Mouse (Mus musculus) cerebellum, postnatal 25 days (tissue): ENCODE results near the gene Zfp84.
A peak's percentile ranks its signal among the peaks of the same experiment; 100 is the strongest.
"Not testable (repeated sequence)": the region's sequence is repeated elsewhere in the genome, so short reads cannot be mapped to it uniquely, and the experiment has no call there.

Experiments used
- DNase-seq, 2 experiments: peaks; one replicate each; pipeline ENCODE4 v3.0.0; 2021; ENCODE audit warnings: mixed read lengths in 2 of 2

The Zfp84 gene

GRCm38 (mm10) chr7:29768090-29768900 is at the start of gene Zfp84:
Zfp84 (plus strand) TSS chr7:29768552.
- peak; percentile 85 to 86 for DNase-seq

- DNase-seq: not testable (repeated sequence)
Measured at GRCm38 (mm10) chr7:29725461-29726142, 42.8 kb upstream of the Zfp84 start.

DNA sequence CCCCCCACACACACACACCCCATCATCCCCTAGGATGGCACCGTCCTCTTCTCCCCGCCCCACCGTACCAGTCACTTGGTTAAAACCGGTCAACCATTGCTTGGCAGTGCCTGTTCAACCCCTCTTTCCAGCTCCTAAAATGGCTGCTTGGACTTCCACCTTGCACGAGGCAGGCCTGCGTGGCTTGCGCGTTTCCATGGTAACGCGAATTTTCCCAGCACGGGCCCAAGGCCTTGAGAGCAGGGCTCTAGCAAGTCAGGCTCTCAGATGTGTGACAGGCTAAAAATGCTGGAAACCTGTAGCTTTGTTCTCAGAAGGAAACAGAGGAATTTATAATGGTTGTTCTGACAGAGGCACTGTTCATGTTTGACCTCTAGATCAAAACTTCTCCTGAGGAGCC is 41.5 kb upstream of the Zfp84 start, which contains the start of gene Catsperg2:
Gene Catsperg2 (minus strand): TSS at position 173 of the 400 bp plus-strand sequence.
- DNase-seq: not testable (repeated sequence)

GRCm38 (mm10) chr7:29728055-29728454 is 40.3 kb upstream of the Zfp84 start:
- DNase-seq: no peak

DNA sequence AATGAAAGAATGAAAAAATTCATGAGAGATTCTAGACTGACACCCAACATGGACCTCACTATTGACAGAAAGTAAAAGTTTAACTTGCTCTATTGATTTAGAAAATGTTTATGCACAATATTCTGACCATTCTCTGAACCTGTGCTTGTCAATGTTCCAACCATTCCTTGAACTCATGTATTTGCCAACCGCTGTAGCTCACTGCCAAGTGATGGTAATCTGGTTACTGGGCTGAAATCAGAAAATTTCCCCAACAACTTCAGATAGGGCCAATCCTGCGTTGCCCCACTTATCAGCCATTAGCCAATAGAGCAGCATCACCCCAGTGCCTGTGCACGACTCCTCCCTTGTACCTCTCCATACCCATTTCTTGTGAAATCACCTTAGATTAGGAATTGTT is 26.1 kb upstream of the Zfp84 start:
- DNase-seq: no peak

GRCm38 (mm10) chr7:29760476-29760875 is 7.9 kb upstream of the Zfp84 start:
- DNase-seq: no peak

- DNase-seq: no peak
Measured at GRCm38 (mm10) chr7:29764702-29765101, 3.6 kb upstream of the Zfp84 start.

GRCm38 (mm10) chr7:29767058-29767686 is 1.2 kb upstream of the Zfp84 start:
- DNase-seq: peak; percentile 87 to 90

DNA sequence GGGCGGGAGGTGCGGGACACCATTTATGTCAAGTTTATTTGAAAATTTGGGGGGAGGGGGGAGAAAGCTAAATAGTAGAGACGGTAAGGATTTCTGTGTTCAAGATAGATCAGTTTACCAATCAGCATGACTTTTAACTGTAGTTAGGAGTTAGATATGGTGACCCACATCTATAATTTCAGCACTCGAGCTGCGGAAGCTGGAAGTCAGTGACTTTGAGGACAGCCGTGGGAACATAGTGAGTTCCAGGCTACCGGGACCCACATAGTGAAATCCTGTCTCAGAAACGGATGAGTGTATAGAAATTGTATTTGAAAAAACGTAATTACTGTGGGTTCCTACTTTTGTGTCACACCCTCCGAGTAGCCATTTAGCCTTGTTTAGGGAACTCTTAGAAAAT is 628 bp downstream of the Zfp84 start:
- no peak for DNase-seq

DNA sequence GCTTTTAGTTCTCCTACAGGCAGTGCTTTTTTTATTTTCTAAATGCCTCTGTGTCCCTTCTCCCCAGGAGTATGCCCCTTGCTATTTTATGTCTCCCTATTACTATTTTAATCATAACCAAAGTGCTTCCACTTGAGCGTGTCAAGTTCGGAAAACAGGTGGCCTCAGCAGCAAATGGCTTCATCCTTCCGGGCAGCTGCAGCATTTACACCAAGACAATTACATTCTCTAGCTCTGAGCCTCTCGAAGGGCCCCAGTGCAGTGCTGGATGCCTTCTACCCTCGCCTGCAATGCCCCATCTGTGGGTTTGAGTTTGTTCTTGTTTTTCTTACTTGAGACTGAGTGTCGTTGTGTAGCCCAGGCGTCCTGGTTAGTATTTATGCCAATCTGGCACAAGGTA is 5.2 kb downstream of the Zfp84 start:
- DNase-seq: no peak

DNA sequence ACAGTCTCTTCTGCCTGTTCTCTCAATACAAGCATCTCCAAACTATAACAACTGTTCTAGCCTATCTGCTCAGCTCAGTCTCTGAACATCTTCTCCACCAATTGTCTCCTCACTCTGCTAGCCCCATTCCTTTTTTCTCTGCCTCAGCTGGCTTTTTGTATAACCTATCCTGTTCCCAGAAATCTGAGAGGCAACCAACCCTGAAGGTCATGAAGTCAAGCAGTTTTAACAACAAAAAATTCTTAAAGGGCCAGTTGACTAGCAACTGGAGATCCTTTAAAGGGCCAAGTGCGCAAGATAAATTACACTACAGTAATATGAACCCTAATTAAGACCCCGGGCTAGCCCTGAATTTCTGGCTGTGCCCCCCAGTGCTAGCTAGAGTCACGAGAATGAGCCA is 6.0 kb downstream of the Zfp84 start:
- DNase-seq: no peak

DNA sequence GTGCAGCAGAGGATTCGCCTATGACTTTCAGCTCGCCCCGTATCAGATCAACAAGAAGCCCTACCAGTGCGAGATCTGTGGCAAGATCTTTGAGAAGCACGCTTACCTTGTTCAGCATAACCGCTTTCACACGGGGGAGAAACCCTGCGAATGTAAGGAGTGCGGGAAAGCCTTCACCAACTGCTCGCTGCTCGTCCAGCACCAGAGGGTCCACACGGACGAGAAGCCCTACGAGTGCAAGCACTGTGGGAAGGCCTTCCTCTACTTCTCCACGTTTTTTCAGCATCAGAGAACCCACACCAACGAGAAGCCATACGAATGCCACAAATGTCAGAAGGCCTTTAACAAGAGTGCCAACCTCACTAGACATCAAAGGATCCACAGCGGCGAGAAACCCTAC is 8.2 kb downstream of the Zfp84 start:
- no peak for DNase-seq

DNA sequence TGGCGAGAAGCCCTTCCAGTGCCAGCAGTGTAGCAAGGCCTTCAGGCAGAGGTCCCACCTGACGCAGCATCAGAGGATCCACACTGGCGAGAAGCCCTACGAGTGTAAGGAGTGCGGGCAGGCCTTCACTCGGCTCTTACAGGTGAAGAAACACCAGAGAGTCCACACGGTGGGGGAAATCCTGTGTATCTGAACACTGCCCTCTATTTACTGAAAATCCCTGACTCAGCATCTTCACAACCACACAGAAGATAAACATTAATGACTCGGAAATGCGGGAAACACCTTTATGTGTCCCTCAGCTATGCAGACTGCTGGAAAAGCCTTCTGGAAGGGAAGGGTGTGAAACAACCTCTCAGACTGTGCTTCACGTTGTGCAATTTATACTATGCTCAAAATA is 9.0 kb downstream of the Zfp84 start:
- no peak for DNase-seq

DNA sequence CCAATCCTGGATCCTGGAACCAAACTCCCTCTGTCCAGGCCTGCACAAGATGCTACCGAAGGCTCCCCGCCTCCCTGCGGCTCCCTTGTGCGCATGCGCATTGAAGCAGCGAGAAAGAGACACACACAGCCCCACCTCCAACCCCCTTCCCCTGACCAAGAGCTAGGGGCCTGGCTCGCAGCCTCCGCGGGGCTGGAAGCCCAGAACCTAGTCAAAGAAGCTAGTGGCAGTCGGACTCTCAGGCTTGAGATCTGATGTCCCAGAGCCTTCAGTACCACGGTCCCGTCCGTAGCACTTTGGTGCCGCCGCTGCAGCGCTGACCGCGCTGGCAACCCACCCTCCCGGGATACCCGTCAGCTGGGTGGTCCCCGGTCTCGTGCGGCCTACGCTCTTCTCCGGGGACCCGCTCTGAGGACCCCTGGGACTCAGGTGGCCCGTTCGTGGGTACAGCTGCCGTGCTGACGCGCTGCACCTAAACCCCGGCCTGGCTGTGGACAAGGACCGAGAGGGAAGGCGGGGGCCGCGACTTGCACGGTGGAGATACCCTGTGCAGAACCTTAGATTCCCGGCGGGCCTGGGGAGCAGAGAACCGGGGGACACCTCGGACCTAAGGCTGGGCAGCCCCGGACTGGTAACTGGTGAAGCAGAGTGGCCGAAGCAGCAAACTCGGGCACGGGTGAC is 15.7 kb downstream of the Zfp84 start, which contains the start of gene Zfp30:
Gene Zfp30 (plus strand): TSS at position 128 of the 681 bp plus-strand sequence.
- DNase-seq: peak; percentile 90 to 93

DNA sequence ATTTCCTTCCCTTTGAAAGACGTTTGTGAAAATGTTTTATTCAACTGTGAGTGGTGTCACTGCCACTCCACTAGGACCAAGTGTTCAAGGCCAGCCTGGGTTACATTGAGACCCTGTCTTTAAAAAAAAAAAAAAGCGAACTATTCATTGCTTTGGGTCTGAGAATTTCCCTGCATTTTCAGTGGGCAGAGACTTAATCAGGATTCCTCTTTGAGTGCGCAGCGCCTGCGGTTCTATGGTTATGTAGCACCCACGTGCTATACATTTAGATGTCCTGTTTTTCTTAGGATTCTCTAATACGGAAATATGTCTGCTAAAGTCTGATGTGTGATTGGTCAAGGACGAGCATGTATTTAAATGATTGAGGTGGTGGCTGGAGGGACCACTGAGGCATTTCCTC is 16.7 kb downstream of the Zfp84 start:
- DNase-seq: no peak

- DNase-seq: peak in 1 of 2 experiments; percentile 41
Measured at GRCm38 (mm10) chr7:29785888-29786287, 17.5 kb downstream of the Zfp84 start.

GRCm38 (mm10) chr7:29792906-29793305 is 24.6 kb downstream of the Zfp84 start:
- DNase-seq: no peak

- DNase-seq: no peak
Measured at GRCm38 (mm10) chr7:29807046-29807445, 38.7 kb downstream of the Zfp84 start.

GRCm38 (mm10) chr7:29812244-29812643 is 43.9 kb downstream of the Zfp84 start:
- DNase-seq: no peak

GRCm38 (mm10) chr7:29814381-29814780 is 46.0 kb downstream of the Zfp84 start:
- no peak for DNase-seq

DNA sequence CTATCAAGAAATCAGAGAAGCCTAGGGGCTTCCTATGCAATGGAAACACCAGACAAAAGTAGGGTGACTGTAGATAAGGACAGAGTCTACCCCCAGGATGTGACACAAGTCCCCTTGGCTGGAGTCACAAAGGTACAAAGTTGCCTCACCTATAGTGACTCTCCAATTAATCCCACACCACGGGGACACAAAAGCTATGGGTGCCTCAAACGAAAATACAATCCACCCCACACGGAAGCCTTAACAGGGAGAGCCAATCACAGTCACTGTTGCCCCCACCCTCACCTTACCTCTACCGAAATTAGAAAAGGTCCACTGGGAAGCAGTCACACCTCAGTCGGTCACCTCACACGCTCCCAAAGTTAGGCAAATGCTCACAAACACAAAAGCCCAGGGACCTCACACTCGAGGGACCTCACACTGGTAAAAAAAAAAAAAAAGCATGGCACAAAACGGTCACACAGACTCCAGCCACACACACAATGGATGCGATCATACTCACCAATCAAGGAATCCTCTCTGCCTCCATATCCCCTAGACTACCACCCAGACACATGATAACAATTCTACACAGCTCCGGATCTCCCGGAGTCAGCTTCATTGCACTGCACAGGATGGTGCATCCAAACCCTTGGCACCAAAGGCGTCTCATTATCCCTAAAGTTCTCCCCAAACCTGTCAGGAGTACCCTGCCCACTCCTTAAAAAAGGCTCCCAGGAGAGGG is 46.9 kb downstream of the Zfp84 start:
- DNase-seq: no peak

- peak; percentile 82 to 88 for DNase-seq
Measured at GRCm38 (mm10) chr7:29815910-29816429, 47.6 kb downstream of the Zfp84 start, which contains the start of gene Zfp790. Zfp790 (plus strand) TSS chr7:29816114.
